Mouse (Mus musculus): ENCODE data around the gene Gm17660. TPM values are rescaled to one million over a fixed set of nuclear protein-coding genes. Genes with fewer than 3 reads are reported as not detected.

Gene Gm17660
- polyA plus RNA-seq, 1 experiment, result not detected

DNA sequence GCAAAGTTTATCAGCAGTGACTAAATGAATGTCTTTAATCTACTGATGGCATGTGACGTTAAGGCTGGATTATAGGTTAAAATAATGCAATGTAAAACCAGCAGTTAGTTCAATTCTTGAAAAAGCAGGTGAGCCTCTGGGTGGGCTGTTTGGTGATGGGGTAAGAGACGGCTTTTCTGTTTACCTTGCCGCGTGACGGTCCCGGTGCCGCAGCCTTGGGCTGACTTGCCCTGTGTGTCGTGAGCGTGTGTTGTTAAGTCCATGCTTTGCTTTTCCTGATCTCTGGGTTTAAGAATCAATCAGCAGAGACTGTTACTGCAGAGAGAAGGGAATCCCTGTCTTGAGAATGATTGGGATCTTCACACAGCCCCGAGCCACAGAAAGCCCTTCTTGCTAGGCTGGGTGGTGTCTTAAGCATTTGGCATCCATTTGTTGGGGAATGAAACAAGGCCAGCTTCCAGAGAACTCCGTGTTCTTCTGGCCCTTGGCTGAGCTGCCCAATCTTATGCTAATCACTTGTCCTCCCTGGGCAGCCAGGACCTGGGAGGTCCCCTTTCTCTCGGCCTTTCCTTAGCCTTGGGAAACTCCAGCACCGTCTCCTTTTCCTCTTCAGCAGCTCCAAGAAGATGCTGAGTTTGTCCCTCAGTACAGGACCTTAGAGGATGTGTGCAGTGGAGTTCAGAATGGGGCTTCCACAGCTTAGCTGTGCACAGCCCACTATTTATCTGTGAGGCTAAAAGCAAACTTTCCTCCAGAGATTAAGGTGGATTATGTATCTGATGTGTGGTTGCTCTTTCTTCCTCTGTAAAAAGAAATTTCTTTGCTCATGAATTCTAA is 15.3 kb downstream of the Gm17660 start:
- H3K36me3 ChIP-seq (replicated peaks; ENCODE audit: low read length), result peaks cover 82% of the 10 kb centered on the region
- no peaks in the 10 kb centered on the region for H3K27me3 ChIP-seq (replicated peaks)
- no peak overlapping the region for H3K4me3 ChIP-seq (replicated peaks)
- H3K9me3 ChIP-seq, result no peaks in the 10 kb centered on the region
- peaks cover 10% of the 10 kb centered on the region; the same call in 1 of the 2 replicates for H3K4me1 ChIP-seq
- TF ChIP-seq GATA1 (IDR thresholded peaks at IDR 0.05; ENCODE audit: borderline replicate concordance, low read length) (no peak), FLI1 (IDR thresholded peaks at IDR 0.05; ENCODE audit: low read length) (no peak)

DNA sequence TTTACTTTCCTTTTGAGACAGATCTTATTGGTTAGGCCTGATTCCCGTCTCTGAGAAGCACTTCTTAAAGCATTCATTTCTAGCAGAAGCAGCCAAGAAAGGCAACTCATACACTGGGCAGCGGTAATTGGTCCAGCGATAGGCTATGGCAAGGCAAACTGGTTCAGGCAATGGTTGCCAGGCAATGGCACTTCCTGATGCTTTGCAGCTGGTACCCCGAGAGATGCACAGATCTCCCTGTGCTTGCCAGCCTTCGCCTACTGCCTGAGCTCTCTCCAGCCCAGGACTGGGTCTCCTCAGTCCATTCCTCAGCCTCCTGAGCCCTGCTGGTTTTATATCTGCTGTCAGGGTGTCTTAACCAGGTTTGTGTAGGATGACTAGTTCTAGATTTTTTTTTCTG is 17.0 kb downstream of the Gm17660 start:
- H3K4me1 ChIP-seq, result peaks cover 26% of the 10 kb centered on the region
- no peak overlapping the region for H3K4me3 ChIP-seq (replicated peaks)
- no peaks in the 10 kb centered on the region for H3K27me3 ChIP-seq (replicated peaks)
- H3K9me3 ChIP-seq, result no peaks in the 10 kb centered on the region
- no peak for TF ChIP-seq GATA1 (IDR thresholded peaks at IDR 0.05; ENCODE audit: borderline replicate concordance, low read length)
- TF ChIP-seq FLI1 (IDR thresholded peaks at IDR 0.05; ENCODE audit: low read length), result no peak
- peaks cover 92% of the 10 kb centered on the region for H3K36me3 ChIP-seq (replicated peaks; ENCODE audit: low read length)

DNA sequence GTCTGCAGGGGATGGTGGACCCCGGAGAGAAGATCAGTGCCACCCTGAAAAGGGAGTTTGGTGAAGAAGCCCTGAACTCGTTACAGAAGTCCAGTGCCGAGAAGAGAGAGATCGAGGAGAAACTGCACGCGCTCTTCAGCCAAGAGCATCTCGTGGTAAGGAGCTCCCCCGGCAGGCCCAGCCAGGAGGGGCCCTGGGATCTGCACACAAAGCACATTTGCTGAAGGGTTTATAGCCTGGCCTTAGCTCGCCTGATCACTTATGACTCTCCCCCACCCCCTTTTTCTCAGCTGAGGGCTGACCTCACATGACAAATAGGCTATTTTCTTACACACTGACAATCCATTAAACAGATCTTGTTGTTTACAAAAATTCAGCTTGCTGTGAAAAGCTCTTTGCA is 17.8 kb downstream of the Gm17660 start:
- Histone ChIP-seq H3K4me1 (peaks cover 31% of the 10 kb centered on the region), H3K9me3 (no peaks in the 10 kb centered on the region), H3K27me3 (replicated peaks) (no peaks in the 10 kb centered on the region), H3K36me3 (replicated peaks; ENCODE audit: low read length) (peaks cover 91% of the 10 kb centered on the region), H3K4me3 (replicated peaks) (no peak overlapping the region)
- TF ChIP-seq GATA1 (IDR thresholded peaks at IDR 0.05; ENCODE audit: borderline replicate concordance, low read length) (no peak), FLI1 (IDR thresholded peaks at IDR 0.05; ENCODE audit: low read length) (no peak)

DNA sequence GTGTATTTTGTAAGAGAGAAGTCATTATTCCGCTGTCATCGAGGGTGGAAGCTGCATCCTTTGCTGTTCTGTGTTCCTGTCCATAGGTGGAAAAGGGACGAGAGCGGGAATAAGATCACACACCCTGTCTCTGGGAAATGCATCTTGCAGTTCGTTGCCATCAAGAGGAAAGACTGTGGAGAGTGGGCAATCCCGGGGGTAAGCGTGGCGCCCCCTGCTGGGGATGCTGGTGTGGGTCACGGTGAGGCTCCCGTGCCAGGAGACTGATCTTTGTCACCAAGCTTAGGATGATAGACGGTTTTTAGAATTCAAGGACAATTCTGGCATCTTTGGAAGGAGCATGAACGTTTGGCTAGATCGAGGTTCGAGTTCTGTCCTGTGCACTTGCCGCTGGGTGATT is 19.4 kb downstream of the Gm17660 start:
- Histone ChIP-seq H3K36me3 (replicated peaks; ENCODE audit: low read length) (peaks cover 88% of the 10 kb centered on the region), H3K9me3 (no peaks in the 10 kb centered on the region), H3K27me3 (replicated peaks) (no peaks in the 10 kb centered on the region), H3K4me1 (peaks cover 31% of the 10 kb centered on the region), H3K4me3 (replicated peaks) (no peak overlapping the region)
- TF ChIP-seq FLI1 (IDR thresholded peaks at IDR 0.05; ENCODE audit: low read length) (no peak), GATA1 (IDR thresholded peaks at IDR 0.05; ENCODE audit: borderline replicate concordance, low read length) (no peak)

DNA sequence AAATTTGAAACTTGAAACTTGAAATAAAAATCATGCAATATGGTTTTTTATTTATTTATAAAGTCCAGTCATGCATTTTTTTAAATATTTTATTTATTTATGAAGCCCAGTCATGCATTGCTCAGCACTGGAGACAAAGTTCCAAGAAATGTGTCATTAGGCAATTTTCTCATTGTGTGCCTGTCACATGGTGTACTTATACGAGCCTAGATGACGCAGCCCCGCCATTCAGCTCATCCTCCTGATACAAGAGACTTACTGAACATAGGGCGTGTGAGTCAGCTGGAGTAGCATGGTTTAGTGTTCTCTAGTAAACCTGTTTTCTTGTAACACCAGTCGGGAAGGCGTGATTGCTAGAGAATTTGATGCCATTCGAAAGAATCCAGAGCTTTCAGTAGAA is 21.1 kb downstream of the Gm17660 start:
- peaks cover 35% of the 10 kb centered on the region for H3K4me1 ChIP-seq
- no peak overlapping the region for H3K4me3 ChIP-seq (replicated peaks)
- H3K36me3 ChIP-seq (replicated peaks; ENCODE audit: low read length), result peaks cover 88% of the 10 kb centered on the region

DNA sequence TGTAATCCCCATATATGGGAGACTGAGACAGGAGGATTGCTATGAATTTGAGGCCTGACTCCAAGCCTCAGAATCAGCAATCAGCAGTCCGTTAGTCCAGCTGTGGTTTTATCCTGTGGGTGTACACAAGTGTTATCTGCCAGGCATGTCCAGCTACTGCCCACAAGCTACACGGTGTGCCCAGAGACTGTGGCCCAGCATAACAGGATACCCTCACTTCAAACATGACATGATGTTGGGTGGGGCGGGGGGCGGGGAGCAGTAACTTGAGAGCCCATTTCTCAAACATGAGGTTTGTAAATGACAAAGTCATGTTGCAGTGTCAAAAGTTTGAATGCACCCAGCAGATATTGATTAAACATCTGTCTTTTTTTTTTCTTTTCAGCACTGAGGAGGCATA is 21.6 kb downstream of the Gm17660 start:
- TF ChIP-seq FLI1 (IDR thresholded peaks at IDR 0.05; ENCODE audit: low read length) (no peak), GATA1 (IDR thresholded peaks at IDR 0.05; ENCODE audit: borderline replicate concordance, low read length) (no peak)
- H3K36me3 ChIP-seq (replicated peaks; ENCODE audit: low read length), result peaks cover 89% of the 10 kb centered on the region
- no peak overlapping the region for H3K4me3 ChIP-seq (replicated peaks)
- no peaks in the 10 kb centered on the region for H3K27me3 ChIP-seq (replicated peaks)
- H3K9me3 ChIP-seq, result no peaks in the 10 kb centered on the region
- H3K4me1 ChIP-seq, result peaks cover 35% of the 10 kb centered on the region

More for the DNA sequence above, 21.1 kb downstream of the Gm17660 start:
- Histone ChIP-seq H3K27me3 (replicated peaks) (no peaks in the 10 kb centered on the region), H3K9me3 (no peaks in the 10 kb centered on the region)
- no peak for TF ChIP-seq GATA1 (IDR thresholded peaks at IDR 0.05; ENCODE audit: borderline replicate concordance, low read length)
- TF ChIP-seq FLI1 (IDR thresholded peaks at IDR 0.05; ENCODE audit: low read length), result no peak

DNA sequence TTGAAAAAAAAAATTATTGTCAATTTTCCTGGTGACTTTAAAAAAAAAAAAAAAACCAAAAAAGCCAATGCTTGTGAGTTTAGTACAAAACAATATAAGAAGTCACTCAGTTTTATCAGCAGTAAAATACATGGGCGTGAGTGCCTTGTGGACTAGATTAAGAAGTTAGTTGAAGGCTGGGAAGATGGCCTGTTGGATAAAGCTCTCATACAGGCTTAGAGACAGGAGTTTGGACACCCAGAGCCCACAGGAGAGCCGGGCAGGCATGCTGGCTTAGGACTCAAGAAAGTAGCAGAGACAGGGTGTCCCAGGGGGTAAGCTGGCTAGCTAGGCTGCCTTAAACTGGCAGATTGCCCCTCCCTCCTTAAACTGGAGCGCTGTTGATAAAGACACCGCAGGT is 22.5 kb downstream of the Gm17660 start:
- Histone ChIP-seq H3K4me3 (replicated peaks) (no peak overlapping the region), H3K27me3 (replicated peaks) (no peaks in the 10 kb centered on the region), H3K9me3 (no peaks in the 10 kb centered on the region), H3K4me1 (peaks cover 38% of the 10 kb centered on the region), H3K36me3 (replicated peaks; ENCODE audit: low read length) (peaks cover 88% of the 10 kb centered on the region)
- TF ChIP-seq FLI1 (IDR thresholded peaks at IDR 0.05; ENCODE audit: low read length) (no peak), GATA1 (IDR thresholded peaks at IDR 0.05; ENCODE audit: borderline replicate concordance, low read length) (no peak)

DNA sequence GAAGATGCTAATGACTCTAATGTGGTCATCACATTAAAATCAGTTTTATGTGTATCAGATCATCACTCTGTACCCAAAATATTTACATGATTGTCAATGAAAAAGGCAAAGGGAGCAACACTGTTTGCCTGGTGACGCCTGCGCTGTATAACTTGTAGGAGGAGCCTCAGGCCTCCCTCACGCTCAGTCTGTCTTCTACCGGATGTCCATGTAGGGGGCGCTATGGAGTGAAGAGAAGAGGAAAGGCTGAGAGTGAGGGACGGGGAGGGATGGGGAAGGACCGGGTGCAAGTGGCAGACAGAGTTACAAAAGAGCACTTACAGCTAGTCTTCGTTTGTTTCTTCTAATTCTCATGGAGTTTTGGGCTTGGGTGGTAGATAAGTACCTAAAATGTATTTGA is 24.5 kb downstream of the Gm17660 start:
- peaks cover 68% of the 10 kb centered on the region for H3K36me3 ChIP-seq (replicated peaks; ENCODE audit: low read length)
- no peak overlapping the region for H3K4me3 ChIP-seq (replicated peaks)
- TF ChIP-seq GATA1 (IDR thresholded peaks at IDR 0.05; ENCODE audit: borderline replicate concordance, low read length) (no peak), FLI1 (IDR thresholded peaks at IDR 0.05; ENCODE audit: low read length) (no peak)
- no peaks in the 10 kb centered on the region for H3K9me3 ChIP-seq
- H3K27me3 ChIP-seq (replicated peaks), result no peaks in the 10 kb centered on the region
- peaks cover 45% of the 10 kb centered on the region for H3K4me1 ChIP-seq

DNA sequence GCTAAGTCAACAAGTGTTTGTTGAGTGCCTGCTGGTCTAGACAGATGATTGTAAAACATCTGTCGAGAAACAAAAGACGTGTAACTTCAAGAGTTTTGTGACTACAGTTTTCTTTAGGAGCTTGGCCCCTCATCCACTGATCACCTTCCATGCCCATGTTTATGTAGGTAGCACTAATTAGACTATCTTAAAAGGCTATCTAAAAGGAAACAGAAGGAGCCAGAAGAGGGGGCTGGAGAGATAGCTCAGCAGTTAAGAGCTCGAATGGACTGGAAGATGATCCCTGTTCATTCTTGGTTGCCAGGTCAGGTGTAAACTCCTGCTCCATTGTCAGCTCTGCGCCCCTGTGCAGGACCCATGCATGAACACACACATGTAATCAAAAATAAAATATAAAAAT is 29.3 kb downstream of the Gm17660 start:
- H3K4me3 ChIP-seq (replicated peaks), result peak overlapping the region; percentile 99
- H3K9me3 ChIP-seq, result no peaks in the 10 kb centered on the region
- TF ChIP-seq FLI1 (IDR thresholded peaks at IDR 0.05; ENCODE audit: low read length) (no peak), GATA1 (IDR thresholded peaks at IDR 0.05; ENCODE audit: borderline replicate concordance, low read length) (no peak)
- H3K36me3 ChIP-seq (replicated peaks; ENCODE audit: low read length), result peaks cover 31% of the 10 kb centered on the region
- H3K27me3 ChIP-seq (replicated peaks), result no peaks in the 10 kb centered on the region
- H3K4me1 ChIP-seq, result peaks cover 57% of the 10 kb centered on the region

Measured in megakaryocyte, embryonic 14.5 days (primary cell).